Mouse (Mus musculus): Measurements from ENCODE around the gene Tmem223.

Tmem223 gene

GRCm38 (mm10) chr19:8803204-8803780 is 32.5 kb downstream of the Tmem223 start:
- no peak for DNase-seq (ENCODE audit: low spot score in 2 of 2)

DNA sequence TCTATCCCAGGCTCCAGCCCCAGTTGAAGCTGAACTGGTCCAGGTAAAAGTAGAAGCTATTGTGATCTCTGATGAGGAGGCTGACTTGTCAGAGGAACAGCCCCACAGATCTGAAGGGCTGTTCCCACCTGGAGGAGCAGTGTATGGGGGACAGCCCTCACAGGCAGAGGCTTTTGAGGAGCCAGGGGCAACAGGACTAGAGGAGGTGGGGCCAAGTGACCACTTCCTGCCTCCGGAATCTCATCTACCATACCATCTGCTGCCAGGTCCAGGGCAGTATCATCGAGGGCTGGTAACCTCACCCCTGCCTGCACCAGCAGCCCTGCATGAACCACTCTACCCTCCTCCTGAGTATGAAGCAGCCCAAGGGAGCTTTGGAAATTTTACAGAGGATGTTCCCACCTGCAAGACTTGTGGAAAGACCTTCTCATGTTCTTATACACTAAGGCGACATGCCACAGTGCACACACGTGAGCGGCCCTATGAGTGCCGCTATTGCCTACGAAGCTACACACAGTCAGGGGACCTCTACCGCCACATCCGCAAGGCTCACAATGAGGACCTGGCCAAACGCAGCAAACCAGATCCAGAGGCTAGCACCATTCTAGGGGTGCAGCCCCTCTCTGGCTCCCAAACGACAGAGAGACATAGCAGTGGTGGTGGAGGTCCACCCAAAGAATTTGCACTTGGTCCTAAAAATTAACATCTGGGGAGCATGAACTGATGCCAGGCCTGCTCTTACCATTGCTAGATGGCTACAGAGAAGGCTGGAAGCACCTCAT is 33.3 kb downstream of the Tmem223 start:
- no peak for DNase-seq (ENCODE audit: low spot score in 2 of 2)

GRCm38 (mm10) chr19:8806810-8807209 is 36.0 kb downstream of the Tmem223 start:
- no peak for DNase-seq (ENCODE audit: low spot score in 2 of 2)

- DNase-seq (ENCODE audit: low spot score in 2 of 2): no peak
Measured at GRCm38 (mm10) chr19:8815812-8816211, 45.0 kb downstream of the Tmem223 start.

DNA sequence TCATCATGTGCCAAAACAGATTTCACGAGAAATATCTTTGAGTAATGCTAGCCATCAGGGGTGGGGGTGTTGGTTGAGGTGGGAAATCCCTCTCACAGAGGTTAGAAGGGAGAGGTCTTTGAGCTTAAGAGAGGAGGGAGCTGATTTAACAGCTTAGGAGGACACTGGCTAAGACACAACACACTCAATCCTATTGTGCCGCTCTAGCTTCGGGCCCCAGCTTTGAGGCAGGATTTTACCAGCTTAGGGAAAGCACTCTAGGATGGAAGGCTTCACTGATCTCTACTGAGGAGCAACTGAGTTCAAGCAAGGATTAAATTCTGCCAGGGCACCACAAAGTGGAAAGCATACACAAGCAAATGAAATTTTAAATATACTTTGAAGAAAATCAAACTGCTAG is 46.2 kb downstream of the Tmem223 start:
- DNase-seq (ENCODE audit: low spot score in 2 of 2): no peak

DNA sequence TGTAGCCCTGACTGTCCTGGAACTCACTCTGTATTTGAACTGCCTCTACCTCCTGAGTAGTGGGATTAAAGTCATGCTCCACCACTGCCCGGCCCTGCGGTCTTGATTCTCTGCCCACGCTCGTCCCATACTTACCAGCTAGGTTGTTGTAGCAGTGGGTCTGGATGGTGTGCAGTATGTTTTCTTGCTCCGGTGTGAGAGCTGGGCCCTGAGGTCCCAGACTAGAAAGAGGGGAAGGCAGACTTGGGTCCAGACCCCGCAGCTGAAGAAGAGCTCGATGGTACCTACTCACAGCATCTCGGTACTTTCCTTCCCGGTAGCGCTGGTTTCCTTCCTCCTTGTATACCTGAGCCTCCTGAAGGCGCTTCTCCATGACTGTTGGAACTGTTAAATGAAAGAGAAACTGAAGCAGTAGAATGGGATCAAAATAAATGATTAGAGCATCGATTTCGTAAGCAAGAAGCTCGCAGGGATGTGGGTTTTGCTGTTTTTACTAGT is 47.6 kb downstream of the Tmem223 start:
- DNase-seq (ENCODE audit: low spot score in 2 of 2): no peak

- DNase-seq (ENCODE audit: low spot score in 2 of 2): peak; percentile 98 to 99
Measured at GRCm38 (mm10) chr19:8818801-8819595, 48.2 kb downstream of the Tmem223 start, which contains the start of gene Ttc9c. Ttc9c (minus strand) TSS chr19:8819333.

- peak; percentile 99 for DNase-seq (ENCODE audit: low spot score in 2 of 2)
Measured at GRCm38 (mm10) chr19:8819596-8820423, 49.0 kb downstream of the Tmem223 start, which contains the start of gene Hnrnpul2. Hnrnpul2 (plus strand) TSS chr19:8820010.

GRCm38 (mm10) chr19:8820424-8820956 is 49.7 kb downstream of the Tmem223 start:
- no peak for DNase-seq (ENCODE audit: low spot score in 2 of 2)

GRCm38 (mm10) chr19:8821146-8821545 is 50.4 kb downstream of the Tmem223 start:
- no peak for DNase-seq (ENCODE audit: low spot score in 2 of 2)
